Mouse (Mus musculus) spleen, adult 12 weeks (tissue): ENCODE results near the gene Spi1.
A peak's percentile ranks its signal among the peaks of the same experiment; 100 is the strongest.
"Not testable (repeated sequence)": the region's sequence is repeated elsewhere in the genome, so short reads cannot be mapped to it uniquely, and the experiment has no call there.

Experiments used
- DNase-seq: peaks from one replicate; pipeline ENCODE4 v3.0.0; 2022; ENCODE audit warnings: low spot score

Spi1 gene

DNA sequence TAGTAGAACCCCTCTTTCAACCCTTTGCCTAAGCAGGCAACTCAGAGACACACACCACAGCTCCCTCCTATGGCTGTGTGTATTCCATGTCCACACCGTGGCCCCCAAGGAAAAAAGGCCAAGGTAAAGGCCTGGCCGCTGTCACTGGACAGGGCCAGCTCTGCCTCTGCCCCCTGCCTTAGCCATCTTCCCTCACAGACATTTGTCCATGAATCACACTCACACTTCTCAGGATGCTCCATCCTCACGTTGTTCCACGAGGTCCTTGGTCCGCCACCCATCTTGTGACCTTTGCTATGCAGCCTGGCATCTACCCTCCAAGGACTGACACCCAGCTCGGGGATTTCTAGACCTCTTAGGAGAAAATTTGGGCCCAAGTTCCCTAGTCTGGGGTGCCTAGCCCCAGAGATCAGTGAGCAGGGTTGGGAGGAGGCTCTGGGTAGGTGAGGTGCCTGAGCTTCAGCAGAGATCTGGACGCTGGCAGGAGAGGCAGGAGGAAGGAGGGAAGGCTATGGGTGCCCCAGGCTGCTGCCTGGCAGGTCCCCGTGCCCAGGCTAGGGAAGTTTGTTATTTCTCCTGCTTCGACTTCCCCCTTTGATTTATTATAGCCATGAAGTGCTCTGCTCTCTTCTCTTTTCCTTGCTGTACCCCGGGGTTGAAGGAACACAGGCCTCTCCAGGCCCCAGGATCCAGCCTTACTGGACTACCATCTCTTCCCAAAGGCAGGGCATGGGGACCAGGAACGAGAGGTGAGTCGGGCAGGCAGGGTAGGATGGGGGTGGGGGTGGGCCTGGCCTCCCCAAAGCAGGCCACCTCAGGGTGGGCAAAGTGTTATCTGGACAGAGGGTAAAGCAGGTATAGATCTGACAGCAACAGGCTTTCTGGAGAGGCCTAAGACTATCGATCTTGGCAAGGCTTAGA is at the start of gene Spi1:
Gene Spi1 (plus strand): TSS at position 616 of the 921 bp plus-strand sequence.
- no peak for DNase-seq

DNA sequence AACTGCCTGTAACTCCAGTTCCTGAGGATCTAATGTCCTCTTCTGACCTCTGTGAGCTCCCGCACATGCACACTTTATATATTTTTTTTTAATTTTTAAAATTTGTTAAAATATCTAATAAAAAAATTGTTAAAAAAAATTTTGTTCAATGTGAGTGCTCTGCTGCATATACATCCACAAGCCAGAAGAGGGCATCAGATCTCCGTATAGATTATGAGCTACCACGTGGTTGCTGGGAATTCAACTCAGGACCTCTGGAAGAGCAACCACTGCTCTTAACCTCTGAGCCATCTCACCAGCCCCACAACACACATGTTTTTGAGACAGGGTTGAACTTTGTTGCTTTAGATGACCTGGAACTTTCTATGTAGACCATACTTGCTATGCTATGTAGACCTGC is 49.2 kb upstream of the Spi1 start:
- DNase-seq: no peak

DNA sequence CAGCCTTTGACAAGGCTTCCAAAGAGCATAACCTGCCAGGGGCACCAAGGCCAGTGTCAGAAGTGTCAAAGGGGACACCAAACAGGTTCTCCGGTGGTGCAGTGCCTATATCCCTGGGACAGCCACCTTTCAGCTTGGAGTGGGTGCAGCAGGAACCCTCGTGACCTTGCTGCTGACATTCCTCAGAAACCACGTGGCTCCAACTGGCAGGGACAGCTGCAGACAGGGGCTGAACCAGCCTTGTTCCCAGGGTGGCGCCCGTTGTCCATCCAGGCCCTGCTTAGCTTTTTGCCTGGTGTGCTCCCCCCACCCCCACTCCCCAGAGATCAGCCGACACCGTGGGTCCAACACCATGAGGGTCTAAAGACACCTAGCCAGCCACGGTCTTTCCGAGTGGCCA is 46.8 kb upstream of the Spi1 start, which contains the start of gene Rapsn:
Gene Rapsn (plus strand): TSS at position 236 of the 400 bp plus-strand sequence.
- DNase-seq: no peak

DNA sequence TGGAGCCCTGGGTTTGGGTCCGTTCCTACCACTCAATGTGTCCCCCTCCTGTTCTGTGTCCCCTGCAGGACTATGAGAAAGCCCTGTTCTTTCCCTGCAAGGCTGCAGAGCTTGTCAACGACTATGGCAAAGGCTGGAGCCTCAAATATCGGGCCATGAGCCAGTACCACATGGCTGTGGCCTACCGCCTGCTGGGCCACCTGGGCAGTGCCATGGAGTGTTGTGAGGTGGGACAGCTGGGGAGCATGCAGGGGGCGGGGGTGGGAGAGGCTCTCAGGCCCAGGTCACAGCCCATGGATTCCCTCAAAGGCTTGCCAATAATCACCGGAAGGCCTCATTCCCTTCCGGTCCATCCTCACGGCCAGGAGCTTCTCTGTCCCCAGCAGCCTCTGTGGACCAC is 40.4 kb upstream of the Spi1 start:
- DNase-seq: no peak

DNA sequence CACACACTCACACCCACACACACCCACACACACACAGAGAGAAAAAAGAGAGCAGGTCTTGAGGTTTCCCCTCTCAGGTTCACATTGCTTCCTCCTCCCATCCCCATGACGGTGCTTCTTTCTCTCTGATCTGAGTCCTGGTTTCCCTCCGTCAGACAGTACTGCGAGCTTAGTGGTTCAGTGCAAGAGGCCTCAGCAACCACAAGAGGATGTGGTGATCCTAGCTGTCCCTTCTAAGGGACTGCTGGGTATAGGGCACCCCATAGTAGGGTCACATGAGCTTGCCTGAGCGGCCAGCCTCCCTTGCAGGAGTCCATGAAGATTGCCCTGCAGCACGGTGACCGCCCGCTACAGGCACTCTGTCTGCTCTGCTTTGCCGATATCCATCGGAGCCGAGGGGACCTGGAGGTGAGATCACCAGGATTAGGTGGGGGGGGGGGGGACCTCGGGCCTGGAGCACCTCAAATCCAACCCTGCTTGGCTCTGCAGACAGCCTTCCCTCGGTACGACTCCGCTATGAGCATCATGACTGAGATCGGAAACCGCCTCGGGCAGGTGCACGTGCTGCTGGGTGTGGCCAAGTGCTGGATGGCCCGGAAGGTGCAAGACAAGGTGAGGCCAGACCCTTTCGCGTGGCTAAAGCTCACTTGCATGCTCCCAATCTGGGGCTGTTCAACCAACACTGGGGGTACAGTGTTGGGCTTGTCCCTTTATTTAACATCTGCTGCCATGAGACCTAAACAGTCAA is 39.4 kb upstream of the Spi1 start:
- no peak for DNase-seq

DNA sequence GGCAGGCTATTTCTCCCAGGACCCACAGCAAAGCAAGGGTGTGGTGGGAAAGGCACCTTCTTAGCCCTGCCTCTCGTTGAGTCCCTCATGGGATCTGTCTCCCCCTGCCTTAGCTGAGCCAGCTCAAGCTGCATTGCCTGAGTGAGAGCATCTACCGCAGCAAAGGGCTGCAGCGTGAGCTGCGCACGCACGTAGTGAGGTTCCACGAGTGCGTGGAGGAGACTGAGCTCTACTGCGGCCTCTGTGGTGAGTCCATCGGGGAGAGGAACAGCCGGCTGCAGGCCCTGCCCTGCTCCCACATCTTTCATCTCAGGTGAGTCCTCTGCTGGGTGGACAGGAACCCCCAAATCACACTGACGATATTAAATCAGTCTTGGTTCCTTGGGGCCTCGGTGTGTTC is 37.5 kb upstream of the Spi1 start:
- DNase-seq: no peak

DNA sequence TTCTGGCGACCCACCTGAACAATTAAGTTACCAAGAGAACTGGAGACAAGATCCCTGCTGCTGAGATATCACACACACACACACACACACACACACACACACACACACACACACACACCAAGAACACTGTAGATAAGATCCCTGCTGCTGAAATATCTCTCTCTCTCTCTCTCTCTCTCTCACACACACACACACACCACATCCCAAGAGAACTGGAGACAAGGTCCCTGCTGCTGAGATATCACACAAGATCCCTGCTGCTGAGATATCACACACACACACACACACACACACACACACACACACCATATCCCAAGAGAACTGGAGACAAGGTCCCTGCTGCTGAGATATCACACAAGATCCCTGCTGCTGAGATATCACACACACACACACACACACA is 36.4 kb upstream of the Spi1 start:
- not testable (repeated sequence) for DNase-seq

DNA sequence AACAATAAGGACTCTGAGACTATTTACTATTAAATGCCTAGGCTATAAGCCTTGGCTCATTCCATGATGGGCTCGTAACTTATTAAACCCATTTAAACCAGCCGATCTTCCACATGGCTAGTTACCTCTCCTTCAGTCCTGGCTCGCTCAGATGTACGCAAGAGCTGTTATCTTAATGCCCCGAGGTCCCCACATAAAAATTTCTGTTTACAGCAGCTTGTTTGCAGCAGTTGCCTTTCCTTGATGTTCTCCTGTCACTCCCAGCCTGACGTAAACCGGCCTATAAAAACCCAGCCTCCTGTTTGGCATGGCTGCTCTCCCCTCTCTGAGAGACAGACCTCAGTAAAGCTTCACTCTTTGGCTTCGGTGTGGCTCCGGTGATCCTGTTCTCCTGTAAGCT is 34.8 kb upstream of the Spi1 start:
- DNase-seq: no peak

DNA sequence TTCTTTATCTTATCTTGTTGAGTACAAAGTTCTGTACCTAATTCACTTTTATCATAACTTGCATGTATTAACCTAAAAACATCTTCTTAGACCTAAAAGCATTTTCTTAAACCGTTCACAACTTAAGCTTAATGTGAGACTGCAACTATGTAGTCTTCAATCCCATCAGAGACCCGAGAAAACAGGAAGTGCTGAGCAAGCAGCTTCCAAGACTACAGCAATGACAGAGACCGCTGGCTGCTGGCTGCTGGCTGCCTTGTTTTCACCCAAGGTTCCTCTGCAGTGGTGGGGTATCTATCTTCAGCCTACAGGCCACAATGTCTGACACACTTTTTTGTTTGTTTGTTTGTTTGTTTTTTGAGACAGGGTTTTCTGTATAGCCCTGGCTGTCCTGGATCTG is 30.3 kb upstream of the Spi1 start:
- DNase-seq: no peak

DNA sequence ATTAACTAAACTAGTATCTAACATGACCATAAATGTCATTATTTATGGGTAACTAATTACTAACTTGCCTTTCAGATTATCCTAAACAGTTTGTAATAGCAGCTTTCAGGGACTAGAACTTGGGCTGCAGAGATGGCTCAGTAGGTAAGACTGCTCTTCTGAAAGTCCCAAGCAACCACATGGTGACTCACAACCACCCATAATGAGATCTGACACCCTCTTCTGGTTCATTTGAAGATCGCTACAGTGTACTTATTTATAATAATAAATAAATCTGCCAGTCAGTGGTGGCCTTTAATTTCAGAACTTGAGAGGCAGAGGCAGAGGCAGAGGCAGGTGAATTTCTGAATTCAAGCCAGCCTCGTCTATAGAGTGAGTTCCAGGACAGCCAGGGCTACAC is 29.4 kb upstream of the Spi1 start:
- DNase-seq: no peak

DNA sequence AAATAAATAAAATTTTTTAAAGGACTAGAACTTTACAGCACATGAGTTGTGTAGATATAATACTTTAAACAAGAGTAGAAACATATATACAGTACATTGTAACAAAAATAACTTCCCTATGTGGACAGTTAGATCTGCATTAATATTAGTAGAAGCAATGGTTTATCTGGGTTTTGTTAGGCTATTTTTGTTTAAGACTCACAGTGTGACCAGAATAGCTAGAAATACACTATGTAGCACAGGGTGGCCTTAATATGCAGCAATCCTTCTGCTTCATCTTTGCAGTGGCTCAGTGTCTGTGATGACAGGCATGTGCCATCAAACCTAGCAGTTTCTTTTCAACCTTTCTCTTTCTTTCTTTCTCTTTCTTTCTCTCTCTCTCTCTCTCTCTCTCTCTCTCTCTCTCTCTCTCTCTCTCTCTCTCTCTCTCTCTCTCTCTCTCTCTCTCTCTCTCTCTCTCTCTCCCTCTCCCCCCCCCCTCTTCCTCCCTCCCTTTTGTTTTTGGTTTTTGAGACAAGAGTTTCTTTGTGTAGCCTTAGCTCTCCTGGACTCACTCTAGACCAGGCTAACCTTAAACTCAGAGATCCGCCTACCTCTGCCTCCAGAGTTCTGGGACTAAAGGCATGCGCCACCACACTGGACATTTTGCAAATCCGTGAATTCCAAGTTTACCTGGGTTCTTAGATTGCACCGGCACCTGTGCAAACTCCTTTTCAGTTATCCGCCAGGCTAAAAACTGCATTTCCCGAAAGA is 28.8 kb upstream of the Spi1 start:
- DNase-seq: no peak

DNA sequence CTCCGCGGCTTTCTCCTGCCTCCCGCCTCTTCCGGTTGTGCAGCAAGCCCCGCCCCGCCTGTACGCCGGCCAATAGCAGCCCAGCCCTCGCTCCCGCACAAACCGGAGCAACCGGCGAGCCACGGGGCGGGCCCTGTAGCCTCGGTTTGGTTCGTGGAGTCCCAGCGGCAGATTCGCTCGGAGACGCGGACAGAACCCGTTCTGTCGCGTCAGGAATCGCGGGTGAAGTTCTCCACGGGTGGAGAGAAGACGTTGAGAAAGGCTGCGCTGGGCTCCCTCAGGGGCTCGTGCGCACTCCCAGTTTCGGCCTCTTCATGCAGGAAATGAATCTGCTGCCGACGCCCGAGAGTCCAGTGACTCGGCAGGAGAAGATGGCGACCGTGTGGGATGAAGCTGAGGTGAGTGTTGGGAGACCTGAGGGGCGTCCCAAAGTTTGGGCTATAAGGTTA is 28.2 kb upstream of the Spi1 start, which contains the start of gene Psmc3:
Gene Psmc3 (plus strand): TSS at position 76 of the 449 bp plus-strand sequence.
- DNase-seq: peak; percentile 92

DNA sequence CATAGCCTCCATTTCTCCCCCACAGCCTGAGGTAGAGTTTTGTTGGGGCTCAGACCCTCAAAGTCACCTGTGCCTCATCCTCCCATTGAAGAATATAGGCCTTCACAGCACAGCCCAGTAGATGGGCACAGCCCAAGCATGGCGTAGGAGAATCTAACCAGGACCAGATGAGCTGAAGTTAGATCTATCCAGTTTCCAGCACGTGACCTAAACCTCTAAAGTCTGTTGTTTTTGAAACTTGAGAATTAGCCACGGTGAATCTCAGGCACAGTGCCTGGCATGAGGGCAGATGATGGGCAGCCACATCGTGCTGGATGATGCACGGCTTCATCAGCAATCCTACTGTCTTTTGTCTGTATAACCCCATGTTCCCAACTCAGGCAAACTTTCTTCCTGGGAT is 23.8 kb upstream of the Spi1 start:
- no peak for DNase-seq

DNA sequence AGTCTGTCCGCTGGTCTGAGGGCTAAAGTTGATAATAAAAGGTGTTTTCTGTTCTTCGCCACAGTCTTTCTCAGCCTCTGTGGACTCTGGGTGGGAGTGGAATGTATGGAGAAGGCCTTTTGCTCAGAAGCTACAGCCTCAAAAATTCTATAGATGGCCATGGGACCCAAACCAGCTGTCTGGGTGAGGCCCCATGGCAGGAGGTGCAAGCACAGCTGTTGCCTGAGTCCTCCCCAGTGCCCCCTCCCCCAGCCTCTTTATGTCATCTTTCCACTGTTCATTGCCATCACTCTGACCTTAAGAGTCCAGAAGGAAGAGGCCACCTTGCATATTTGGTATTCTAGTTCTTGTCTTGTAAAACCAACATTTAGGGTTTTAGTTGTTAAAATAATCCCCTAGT is 22.8 kb upstream of the Spi1 start:
- no peak for DNase-seq

DNA sequence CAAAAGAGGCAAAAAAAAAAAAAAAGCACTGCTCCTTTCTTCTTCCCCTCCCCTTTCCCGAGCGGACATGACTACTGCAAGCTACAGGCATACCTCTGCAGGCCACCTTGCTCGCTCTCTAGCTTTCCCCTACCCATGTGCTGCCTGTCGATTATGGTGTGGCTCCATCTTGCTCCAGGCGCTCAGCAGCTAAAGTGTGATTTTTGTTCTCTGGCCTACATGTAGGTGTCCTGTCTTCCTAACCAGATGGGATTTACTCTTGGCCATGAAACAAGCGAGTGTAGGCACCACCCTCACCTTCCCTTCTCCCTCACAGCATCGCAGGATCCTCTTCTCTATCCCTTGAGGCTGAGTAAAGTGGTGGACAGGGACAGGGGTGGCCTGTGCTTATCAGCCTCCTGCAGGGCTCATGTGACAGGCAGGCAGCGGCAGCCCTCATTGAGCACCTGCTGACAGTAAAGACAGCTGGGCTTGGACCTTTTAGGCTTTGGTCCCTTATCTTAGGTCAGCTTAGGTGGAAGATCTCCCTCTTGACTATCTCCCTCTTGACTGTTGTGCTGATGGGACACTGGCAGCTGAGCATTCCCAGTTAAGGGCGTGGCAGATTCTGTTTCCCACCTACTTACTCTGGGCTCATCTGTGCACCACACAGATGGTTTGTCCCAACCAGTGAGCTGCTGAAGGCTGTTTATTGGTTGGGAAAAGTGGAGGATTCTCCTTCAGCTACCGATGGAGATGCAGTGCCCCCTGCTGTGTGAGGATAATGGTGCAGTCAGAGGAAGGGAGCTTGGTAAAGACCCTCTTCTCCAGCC is 21.4 kb upstream of the Spi1 start:
- DNase-seq: no peak

DNA sequence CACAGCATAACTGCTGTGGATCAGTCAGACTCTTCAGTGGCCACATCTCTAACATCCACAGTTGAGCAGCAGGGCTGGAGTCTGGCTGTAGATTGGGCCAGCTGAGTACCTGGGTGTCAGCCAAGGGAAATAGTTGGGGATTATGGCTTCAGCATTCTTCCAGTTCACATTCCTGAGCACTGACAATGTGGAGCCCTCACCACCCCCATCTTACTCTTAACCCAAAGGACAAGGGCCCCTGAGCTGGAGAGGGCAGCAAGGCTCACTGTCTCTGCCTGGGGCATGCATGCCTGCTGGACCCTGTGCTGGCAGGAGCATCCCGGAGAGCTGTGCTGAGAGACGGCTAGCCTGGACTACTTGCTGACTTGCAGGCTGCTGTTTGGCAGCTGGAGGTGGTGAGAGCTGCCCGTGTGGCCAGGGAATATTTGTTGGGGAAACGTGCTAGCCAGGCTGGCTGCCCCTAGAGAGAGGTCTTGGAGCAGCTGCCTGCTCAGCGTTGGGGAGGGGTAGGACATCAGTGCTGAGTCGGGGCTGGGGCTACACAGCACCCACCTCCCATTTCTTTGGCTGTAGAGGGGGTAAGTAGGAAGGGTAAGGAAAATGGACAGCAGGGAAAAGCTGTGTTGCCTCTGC is 20.2 kb upstream of the Spi1 start:
- no peak for DNase-seq

DNA sequence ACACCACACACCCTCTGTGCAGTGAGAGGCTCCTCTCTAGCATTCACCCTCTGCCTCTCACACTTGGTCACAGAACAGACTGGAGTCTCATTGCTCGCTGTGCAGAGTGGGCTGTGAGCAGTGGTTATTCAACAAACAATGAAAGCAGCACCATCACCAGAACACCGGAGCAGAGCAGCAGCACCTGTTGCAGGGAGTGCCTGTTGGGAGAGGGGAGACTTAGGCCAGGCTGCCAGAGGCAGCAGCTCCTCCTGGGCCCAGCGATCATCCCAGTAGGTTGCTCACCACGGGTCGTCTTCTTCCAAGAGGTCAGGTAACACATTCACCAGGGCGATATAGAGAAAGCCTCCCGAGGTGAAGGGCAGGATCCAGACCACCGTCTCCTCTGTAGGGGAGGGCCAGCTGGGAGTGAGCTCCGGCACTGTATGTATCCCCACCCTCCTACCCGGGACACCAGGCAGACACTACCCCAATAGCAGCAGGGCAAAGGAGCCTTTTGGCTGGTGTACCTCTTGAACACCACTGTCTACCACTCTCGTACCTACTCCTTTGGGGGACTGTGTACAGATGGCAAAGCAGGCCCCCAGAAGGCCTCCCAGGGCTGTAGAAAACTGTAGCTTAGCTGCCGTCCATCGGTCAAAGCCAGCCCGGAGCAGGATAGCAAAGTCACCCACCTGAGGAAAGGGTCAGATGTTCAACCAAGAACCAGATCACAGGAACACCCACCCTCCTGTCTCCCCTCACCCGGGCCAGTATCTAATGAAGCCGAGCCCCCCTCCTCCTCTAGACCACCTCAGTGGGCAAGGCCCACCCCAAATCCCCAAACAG is 19.2 kb upstream of the Spi1 start:
- no peak for DNase-seq

DNA sequence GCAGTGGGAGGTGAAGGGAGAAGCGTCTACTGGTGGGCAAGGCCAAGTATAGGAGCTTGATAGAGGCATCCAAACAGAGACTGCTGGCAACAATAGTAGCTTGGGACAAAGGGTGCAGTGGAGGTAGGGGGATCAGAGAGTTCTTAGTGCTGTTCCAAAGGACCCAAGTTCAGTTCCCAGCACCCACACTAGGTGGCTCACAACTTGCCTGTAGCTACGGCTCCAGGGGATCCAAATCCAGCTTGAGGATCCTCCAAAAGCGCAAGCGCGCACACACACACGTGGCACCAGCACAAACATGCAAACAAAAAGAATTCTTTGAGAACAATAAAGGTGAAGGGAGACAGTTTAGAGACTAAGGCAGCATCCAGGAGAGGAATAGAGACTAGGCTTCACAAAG is 18.0 kb upstream of the Spi1 start:
- no peak for DNase-seq

DNA sequence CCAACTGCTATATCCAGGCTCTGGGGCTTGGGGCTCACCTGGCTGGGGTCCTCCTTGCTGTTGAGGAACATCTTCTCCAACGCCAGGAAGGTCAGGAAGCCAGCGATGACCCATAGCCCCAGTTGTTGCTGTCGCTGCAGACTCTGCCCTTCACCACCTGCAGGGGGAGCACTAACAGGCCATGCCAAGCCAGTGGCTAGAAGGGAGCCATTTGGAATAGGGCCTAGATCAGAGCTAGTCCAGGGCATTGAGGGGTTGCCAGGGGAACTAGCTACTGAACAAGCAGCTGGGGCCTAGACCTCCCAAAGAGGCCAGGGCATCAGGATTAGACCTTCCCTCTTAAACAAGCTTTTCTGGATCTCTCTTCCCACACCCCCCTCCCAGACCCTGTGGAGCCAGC is 16.6 kb upstream of the Spi1 start:
- DNase-seq: no peak

DNA sequence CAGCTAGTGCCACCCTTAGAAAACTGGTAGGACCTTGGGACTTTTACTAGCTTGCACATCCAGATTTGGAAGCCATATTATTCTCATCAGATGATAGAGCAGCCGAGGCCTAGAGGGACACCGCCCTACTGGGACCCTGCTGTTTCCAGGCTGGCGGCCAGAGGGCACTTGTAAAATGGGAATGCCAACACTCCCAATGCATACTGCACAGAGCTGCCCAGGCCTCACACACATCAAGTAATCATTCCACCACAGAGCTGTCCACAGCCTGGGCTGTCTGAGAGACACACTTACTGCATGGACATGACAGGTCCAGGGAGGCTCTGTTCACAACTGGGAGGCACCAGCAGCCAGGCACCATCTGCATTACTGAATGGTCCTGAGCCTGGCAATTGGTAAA is 15.7 kb upstream of the Spi1 start:
- DNase-seq: no peak
